Mouse (Mus musculus) liver, embryonic 14.5 days (tissue): ENCODE data around the gene Rufy3. TPM values are rescaled to one million over a fixed set of nuclear protein-coding genes. Genes with fewer than 3 reads are reported as not detected.

ENCODE experiments used
- ATAC-seq: fragments of 200-750 bp; cut with Nextera tagmentation; 2 replicates; pipeline ENCODE4 v1.8.0; 2017; ENCODE audit warnings: moderate number of reproducible peaks, mild to moderate bottlenecking, moderate library complexity; ENCODE audit not compliant: insufficient read depth
- DNase-seq, 3 experiments: peaks; one replicate each; pipeline ENCODE4 v3.0.0-alpha.2; 2012 to 2013; ENCODE audit warnings: low read depth in 3 of 3, low spot score in 3 of 3
- H3K27ac ChIP-seq: fragments of 300-500 bp; sonication (generic); 2 replicates; pipeline ENCODE4 v1.5.1; 2014; ENCODE audit warnings: moderate library complexity, mild to moderate bottlenecking, control low read depth, inconsistent platforms
- H3K27me3 ChIP-seq: fragments of 300-500 bp; sonication (generic); 2 replicates; pipeline ENCODE4 v1.6.1; 2014; ENCODE audit warnings: mild to moderate bottlenecking, low read length, moderate library complexity; ENCODE audit not compliant: control insufficient read depth, insufficient read depth
- H3K36me3 ChIP-seq: fragments of 300-500 bp; sonication (generic); replicated peaks from 2 replicates; pipeline ENCODE4 v1.6.1; 2014; ENCODE audit warnings: low read depth; ENCODE audit not compliant: control insufficient read depth, insufficient read depth
- H3K4me1 ChIP-seq, 2 experiments: fragments of 200-500 bp in 1 of 2; fragments of 300-500 bp in 1 of 2; sonication (generic) in 1 of 2; replicated peaks; 2 replicates each; pipeline ENCODE4 v1.6.1; 2012 to 2014; ENCODE audit warnings: antibody characterized with exemption in 1 of 2, inconsistent platforms in 1 of 2, low read length in 1 of 2; ENCODE audit not compliant: control insufficient read depth in 2 of 2, insufficient read depth in 2 of 2
- H3K4me2 ChIP-seq: fragments of 300-500 bp; sonication (generic); 2 replicates; pipeline ENCODE4 v1.6.1; 2014; ENCODE audit warnings: low read depth, mild to moderate bottlenecking, control low read depth, moderate library complexity
- H3K4me3 ChIP-seq, 2 experiments: fragments of 200-500 bp in 1 of 2; fragments of 300-500 bp in 1 of 2; sonication (generic) in 1 of 2; 2 replicates each; pipeline ENCODE4 v1.5.1; 2012 to 2014; ENCODE audit warnings: low read depth in 2 of 2, low read length in 2 of 2, mild to moderate bottlenecking in 2 of 2, control low read depth in 1 of 2, inconsistent platforms in 1 of 2, moderate library complexity in 1 of 2; ENCODE audit not compliant: insufficient read depth in 1 of 2
- H3K9ac ChIP-seq: fragments of 300-500 bp; sonication (generic); replicated peaks from 2 replicates; pipeline ENCODE4 v1.6.1; 2014; ENCODE audit warnings: mild to moderate bottlenecking, control low read depth, moderate library complexity
- H3K9me3 ChIP-seq: fragments of 300-500 bp; sonication (generic); 2 replicates; pipeline ENCODE4 v1.6.1; 2016; ENCODE audit warnings: low read length, mixed read lengths; ENCODE audit not compliant: control insufficient read depth
- CTCF ChIP-seq: IDR thresholded peaks from 2 replicates; pipeline ENCODE4 v1.5.1; 2016; ENCODE audit warnings: antibody characterized with exemption, low read depth, control low read depth
- EP300 ChIP-seq: IDR thresholded peaks from 2 replicates; pipeline ENCODE4 v1.6.1; 2016; ENCODE audit warnings: antibody characterized with exemption, low read depth
- WGBS: fragments of 180-500 bp; shearing (Covaris S2); extraction: QIAGEN DNeasy Blood & Tissue Kit; methylation state at CpG from one replicate; pipeline ENCODE4 v1.1.7; 2014; ENCODE audit not compliant: insufficient replicate concordance; 5-methylcytosine and 5-hydroxymethylcytosine counted together
- polyA plus RNA-seq, 2 experiments: library from polyadenylated mRNA; depleted of rRNA in 1 of 2; stranded (reverse) in 1 of 2; unstranded in 1 of 2; fragments of >200 nt; fragmentation: Nextera tagmentation in 1 of 2; extraction: Ambion mirVana in 1 of 2; gene quantifications; 2 replicates each; pipeline versions ENCODE4 v1.2.1 to v1.2.3; 2012 to 2014

Rufy3 gene
- polyA plus RNA-seq, 2 experiments = 3.5 to 4.1 TPM

- 69% methylated on average over 6 of the region's 6 CpGs for WGBS
- Histone ChIP-seq H3K9me3 (no peaks in the 10 kb centered on the region), H3K4me1 (peaks cover 4 to 17% of the 10 kb centered on the region in 2 experiments), H3K4me2 (no peak overlapping the region), H3K27me3 (peaks cover 4% of the 10 kb centered on the region; the same call in 1 of the 2 replicates), H3K4me3 (no peak overlapping the region), H3K9ac (no peak overlapping the region), H3K27ac (no peak overlapping the region), H3K36me3 (no peaks in the 10 kb centered on the region)
- no peak for TF ChIP-seq EP300
- no peak for TF ChIP-seq CTCF
- DNase-seq = no peak
- ATAC-seq = no peak
Observed at GRCm38 (mm10) chr5:88680567-88680966, 115.7 kb downstream of the Rufy3 start.

- ATAC-seq = no peak
- no peaks in the 10 kb centered on the region for H3K9me3 ChIP-seq
- TF ChIP-seq EP300 (no peak), CTCF (no peak)
Observed at GRCm38 (mm10) chr5:88683706-88684105, 118.9 kb downstream of the Rufy3 start.

GRCm38 (mm10) chr5:88684226-88684625, 119.4 kb downstream of the Rufy3 start:
- Histone ChIP-seq H3K4me3 (no peak overlapping the region), H3K4me2 (no peak overlapping the region), H3K9ac (no peak overlapping the region), H3K9me3 (no peaks in the 10 kb centered on the region), H3K27ac (no peak overlapping the region), H3K4me1 (peaks cover under 1 to 7% of the 10 kb centered on the region in 2 experiments; a peak in 3 of 4 replicates), H3K27me3 (peaks cover 4% of the 10 kb centered on the region; the same call in 1 of the 2 replicates), H3K36me3 (no peaks in the 10 kb centered on the region)
- DNase-seq (no peak), ATAC-seq (no peak)
- 19% methylated on average over 3 of the region's 3 CpGs for WGBS
- TF ChIP-seq EP300 = no peak

More at GRCm38 (mm10) chr5:88683706-88684105, 118.9 kb downstream of the Rufy3 start:
- H3K27me3 ChIP-seq = peaks cover 4% of the 10 kb centered on the region; the same call in 1 of the 2 replicates
- no peak overlapping the region for H3K9ac ChIP-seq
- H3K4me1 ChIP-seq = peaks cover 4 to 12% of the 10 kb centered on the region in 2 experiments
- H3K27ac ChIP-seq = no peak overlapping the region
- no peak overlapping the region for H3K4me2 ChIP-seq
- H3K4me3 ChIP-seq = no peak overlapping the region
- 55% methylated on average over 9 of the region's 9 CpGs for WGBS
- DNase-seq = no peak
- no peaks in the 10 kb centered on the region for H3K36me3 ChIP-seq

- no peak overlapping the region for H3K4me3 ChIP-seq
- no peak overlapping the region for H3K9ac ChIP-seq
- no peak for TF ChIP-seq EP300
- no peak for TF ChIP-seq CTCF
- ATAC-seq (no peak), DNase-seq (no peak)
- no peak overlapping the region for H3K27ac ChIP-seq
- H3K4me2 ChIP-seq = no peak overlapping the region
- peaks cover 4% of the 10 kb centered on the region; the same call in 1 of the 2 replicates for H3K27me3 ChIP-seq
- H3K9me3 ChIP-seq = no peaks in the 10 kb centered on the region
- H3K36me3 ChIP-seq = no peaks in the 10 kb centered on the region
- whole genome bisulfite sequencing = 17% methylated on average over 6 of the region's 6 CpGs
- peaks cover 0 to 3% of the 10 kb centered on the region in 2 experiments; a peak in 1 of 4 replicates for H3K4me1 ChIP-seq
Observed at GRCm38 (mm10) chr5:88685306-88685705, 120.5 kb downstream of the Rufy3 start.

- no peaks in the 10 kb centered on the region for H3K36me3 ChIP-seq
- H3K9ac ChIP-seq = no peak overlapping the region
- no peaks in the 10 kb centered on the region for H3K9me3 ChIP-seq
- peaks cover 0 to 3% of the 10 kb centered on the region in 2 experiments; a peak in 1 of 4 replicates for H3K4me1 ChIP-seq
- peak; percentile 46 for ATAC-seq
- no peak overlapping the region for H3K4me3 ChIP-seq
- TF ChIP-seq EP300 (0 out of 2 replicates have a peak, but pooled peaks have one; percentile 14), CTCF (no peak)
- peaks cover 4% of the 10 kb centered on the region; the same call in 1 of the 2 replicates for H3K27me3 ChIP-seq
- DNase-seq = no peak
- H3K4me2 ChIP-seq = no peak overlapping the region
- WGBS = 31% methylated on average over 6 of the region's 6 CpGs
- no peak overlapping the region for H3K27ac ChIP-seq
Observed at GRCm38 (mm10) chr5:88685745-88686299, 121.0 kb downstream of the Rufy3 start.
